ENCODE assay signal across 28 mouse cellular contexts in genomic region chr17:84408731-84409130, GRCm38 (mm10). TPM values are rescaled to one million over a fixed set of nuclear protein-coding genes. Genes with fewer than 3 reads are reported as not detected.
DNase-seq lines count a peak whose midpoint lies in the region; ATAC-seq lines count a peak whose summit lies in the region.
"Had no signal": no experiment of that assay in that cellular context is flagged by ENCODE, and none has a peak within 500 bp of the region (broad histone marks: within the 10 kb centered on the region; RNA-seq: fewer than 3 reads in every experiment).

No protein-coding gene starts in this region.

- H3K36me3 ChIP-seq in hindbrain, embryonic 11.5 days (ENCODE audit: control insufficient read depth, insufficient read depth, low read length), result no peaks in the 10 kb centered on the region

- H3K4me3 ChIP-seq in hindbrain, embryonic 11.5 days (ENCODE audit: low read depth, low read length), result no peak overlapping the region
- H3K4me3 ChIP-seq: embryonic facial prominence, embryonic 12.5 days; forebrain, embryonic 10.5 days; kidney, embryonic 15.5 days; limb, embryonic 12.5 days; liver, embryonic 15.5 days had no signal

- H3K4me2 ChIP-seq in hindbrain, embryonic 11.5 days (replicated peaks; ENCODE audit: low read depth, low read length), result no peak overlapping the region
- H3K4me2 ChIP-seq: embryonic facial prominence, embryonic 12.5 days; heart, embryonic 11.5 days; hindbrain, embryonic 14.5 days; kidney, embryonic 15.5 days; limb, embryonic 12.5 days; liver, embryonic 15.5 days had no signal

- peak; percentile 39 for DNase-seq in CD4-positive helper T cell, adult 2 months (ENCODE audit: low read depth, low spot score)
- DNase-seq in T-cell, adult 2 months (ENCODE audit: low spot score), result peak; percentile 57
- peak; percentile 49 for DNase-seq in induced T-regulatory cell, adult 2 months (ENCODE audit: low read depth)
- DNase-seq in retina, embryonic 14.5 days (ENCODE audit: low spot score), result no peak
- DNase-seq in gastrocnemius, postnatal 14 days, result no peak
- no peak for DNase-seq in hindbrain, embryonic 11.5 days (ENCODE audit: low spot score)
- DNase-seq: adrenal gland, adult 8-10 months; cerebellum, adult 9-10 months; cerebellum, postnatal 36 days; gastrocnemius, postnatal 10 days; heart, adult 18-20 months; heart, postnatal 4 days; kidney, adult 18-20 months; kidney, postnatal 25 days; lung, postnatal 36 days; midbrain, embryonic 14.5 days; right cerebral cortex, adult 18-20 months; thymus, postnatal 4 days had no signal

- H3K9me3 ChIP-seq in hindbrain, embryonic 11.5 days (ENCODE audit: control insufficient read depth, low read length), result no peaks in the 10 kb centered on the region
- H3K9me3 ChIP-seq: embryonic facial prominence, embryonic 12.5 days; forebrain, embryonic 10.5 days; G1E; kidney, embryonic 15.5 days; limb, embryonic 12.5 days; liver, embryonic 15.5 days had no signal

- H3K9ac ChIP-seq in hindbrain, embryonic 11.5 days (ENCODE audit: low read depth, low read length), result no peak overlapping the region
- H3K9ac ChIP-seq: embryonic facial prominence, embryonic 12.5 days; hindbrain, embryonic 14.5 days; kidney, embryonic 15.5 days; limb, embryonic 12.5 days; liver, embryonic 15.5 days had no signal

- H3K4me1 ChIP-seq in hindbrain, embryonic 11.5 days (replicated peaks; ENCODE audit: control insufficient read depth, insufficient read depth, low read length), result no peaks in the 10 kb centered on the region
- H3K4me1 ChIP-seq: embryonic facial prominence, embryonic 12.5 days; forebrain, embryonic 10.5 days; kidney, embryonic 15.5 days; limb, embryonic 12.5 days; liver, embryonic 15.5 days had no signal

- peak; percentile 66 for ATAC-seq in monocyte, adult 5-6 weeks (replicated peaks; ENCODE audit: insufficient number of reproducible peaks, low FRiP score, low TSS enrichment, poor library complexity, severe bottlenecking)
- ATAC-seq in hindbrain, embryonic 11.5 days (ENCODE audit: low FRiP score), result no peak
- ATAC-seq: forebrain, embryonic 16.5 days had no signal

- no peaks in the 10 kb centered on the region for H3K27me3 ChIP-seq in hindbrain, embryonic 11.5 days (ENCODE audit: control insufficient read depth, insufficient read depth, low read length)
- H3K27me3 ChIP-seq: embryonic facial prominence, embryonic 12.5 days; kidney, embryonic 15.5 days; limb, embryonic 12.5 days; liver, embryonic 15.5 days had no signal

- intact Hi-C loops in gastrocnemius, postnatal 14 days (cut with DNase I; ENCODE audit: low total_unique reads), result no loop called here

- no peak overlapping the region for H3K27ac ChIP-seq in hindbrain, embryonic 11.5 days (ENCODE audit: low read depth, low read length)
- H3K27ac ChIP-seq: embryonic facial prominence, embryonic 12.5 days; forebrain, embryonic 10.5 days; hindbrain, embryonic 14.5 days; kidney, embryonic 15.5 days; limb, embryonic 12.5 days; liver, embryonic 15.5 days had no signal

- 82% methylated on average over 1 of the region's 1 CpGs for WGBS in hindbrain, embryonic 11.5 days

RNA-seq across cellular contexts. Expression of gene Thada, which starts 57.3 kb away (rescaled TPM):
- total RNA-seq in monocyte, adult 5-6 weeks (2017), result 15.4 to 30.0 TPM (median 20.3 TPM) in 3 replicates
- total RNA-seq in gastrocnemius, postnatal 14 days (2021), result 1 to 10 TPM; 5.1 to 5.5 TPM
- 7.9 and 13.1 TPM in 2 replicates for polyA plus RNA-seq in hindbrain, embryonic 11.5 days (2014; fragmentation: Nextera tagmentation; extraction: Ambion mirVana)

Comparison
In these comparisons a context has a peak if more than half of its experiments do, and no peak if none do; other contexts are left out.
1. DNase-seq: peak in CD4-positive helper T cell, adult 2 months (single experiment), T-cell, adult 2 months (single experiment) and induced T-regulatory cell, adult 2 months (single experiment); none in retina, embryonic 14.5 days (single experiment), gastrocnemius, postnatal 14 days (single experiment) and hindbrain, embryonic 11.5 days (single experiment).